Mouse (Mus musculus) liver (tissue): ENCODE measurements at regions not wholly inside any gene's neighbourhood (a gene's known extent, or its start where the extent isn't known, plus 50 kb on each side); places are given as distances from the start of the nearest gene placed in this dataset.

Experiments used
- DNase-seq: peaks from one replicate; pipeline ENCODE4 v3.0.0-alpha.2; 2020; ENCODE audit warnings: mixed read lengths

DNA sequence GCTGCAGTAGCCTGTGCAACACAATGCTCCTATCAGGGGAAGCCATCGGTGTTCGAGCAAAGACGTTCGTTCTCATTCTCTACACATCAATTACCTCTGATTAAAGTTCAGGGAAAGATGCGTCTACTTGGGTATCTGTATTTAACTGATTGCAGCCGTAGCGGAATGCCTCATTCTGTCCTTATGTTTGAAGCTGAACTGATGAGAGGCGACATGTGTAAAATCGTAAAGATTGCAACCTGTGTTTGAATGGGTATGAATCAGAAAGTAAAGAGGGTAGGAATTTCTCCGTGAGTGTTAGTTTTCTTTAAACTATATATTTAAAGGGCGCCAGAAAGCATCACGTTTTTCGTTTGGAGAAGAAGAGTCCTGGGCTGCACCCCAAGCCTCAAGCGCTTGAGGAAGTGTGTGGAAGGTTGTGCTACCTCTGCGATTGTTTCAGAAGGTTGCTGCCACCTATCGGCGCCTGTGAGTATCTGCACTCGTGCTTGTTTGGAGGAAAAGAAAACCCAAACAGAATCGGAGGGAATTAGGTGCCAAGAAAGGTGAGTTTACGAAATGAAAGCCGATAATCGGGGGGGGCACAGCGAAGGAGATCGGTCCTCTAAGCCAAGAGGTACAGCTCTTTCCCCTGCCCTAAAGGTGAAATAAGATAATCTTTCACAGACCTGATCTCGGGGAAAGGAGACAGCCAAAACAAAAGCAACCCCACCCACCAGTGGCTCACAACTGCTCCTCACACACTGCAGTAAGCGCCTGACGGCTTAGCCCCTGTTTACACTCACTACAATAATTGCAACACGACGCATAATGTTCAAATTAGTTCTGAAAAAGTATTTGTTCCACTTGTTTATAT, 346.4 kb upstream of the Prkcq start:
- DNase-seq: peak; percentile 55

DNA sequence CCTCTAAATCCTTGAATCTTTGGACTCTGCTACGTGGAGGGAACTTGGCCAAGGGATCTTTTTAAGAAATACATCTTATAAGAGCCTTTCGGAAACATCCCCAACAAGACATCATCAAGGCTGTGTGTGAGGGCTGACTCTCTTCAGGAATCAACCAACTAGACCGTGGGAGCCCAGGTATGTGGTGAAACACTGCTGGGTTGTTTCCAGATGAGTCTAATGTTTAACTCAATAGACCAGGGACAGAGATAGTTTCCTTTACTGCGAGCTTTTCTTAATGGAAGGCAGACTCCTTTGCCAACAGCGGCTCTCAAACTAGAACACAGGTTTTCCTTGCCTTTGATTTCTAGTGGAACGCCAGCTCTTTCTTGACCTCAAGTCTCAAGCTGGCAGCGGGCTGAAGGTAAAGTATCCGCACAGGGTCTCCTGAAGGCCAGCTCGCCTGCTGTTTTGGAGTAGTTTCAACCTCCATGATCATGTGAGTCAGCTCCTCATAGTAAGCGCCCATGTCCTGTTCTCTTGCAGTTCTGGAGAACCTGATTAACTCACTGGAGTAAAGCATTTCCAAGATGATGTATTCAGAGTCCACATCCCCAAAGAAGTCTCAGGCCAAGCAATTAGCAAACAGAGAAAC, 345.7 kb upstream of the Prkcq start:
- DNase-seq: no peak

DNA sequence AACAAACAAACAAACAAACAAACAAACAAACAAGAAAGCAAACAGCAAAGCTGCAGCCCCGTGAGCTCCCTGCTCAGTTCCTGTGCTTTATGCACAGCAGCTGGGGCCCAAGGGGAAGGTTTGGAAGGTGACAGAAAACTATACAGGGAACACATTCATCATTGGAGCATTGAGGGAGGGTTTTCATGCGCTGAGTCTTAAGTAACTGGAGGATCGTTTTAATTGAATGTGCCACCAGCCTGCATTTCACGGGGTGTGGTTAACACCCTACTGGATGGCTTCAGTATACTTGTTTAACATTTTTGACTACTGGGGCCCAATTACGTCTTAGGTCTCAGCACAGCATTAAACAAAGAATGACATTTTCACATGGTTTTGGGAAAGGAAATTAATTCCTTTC, 331.9 kb upstream of the Prkcq start:
- DNase-seq: no peak

DNA sequence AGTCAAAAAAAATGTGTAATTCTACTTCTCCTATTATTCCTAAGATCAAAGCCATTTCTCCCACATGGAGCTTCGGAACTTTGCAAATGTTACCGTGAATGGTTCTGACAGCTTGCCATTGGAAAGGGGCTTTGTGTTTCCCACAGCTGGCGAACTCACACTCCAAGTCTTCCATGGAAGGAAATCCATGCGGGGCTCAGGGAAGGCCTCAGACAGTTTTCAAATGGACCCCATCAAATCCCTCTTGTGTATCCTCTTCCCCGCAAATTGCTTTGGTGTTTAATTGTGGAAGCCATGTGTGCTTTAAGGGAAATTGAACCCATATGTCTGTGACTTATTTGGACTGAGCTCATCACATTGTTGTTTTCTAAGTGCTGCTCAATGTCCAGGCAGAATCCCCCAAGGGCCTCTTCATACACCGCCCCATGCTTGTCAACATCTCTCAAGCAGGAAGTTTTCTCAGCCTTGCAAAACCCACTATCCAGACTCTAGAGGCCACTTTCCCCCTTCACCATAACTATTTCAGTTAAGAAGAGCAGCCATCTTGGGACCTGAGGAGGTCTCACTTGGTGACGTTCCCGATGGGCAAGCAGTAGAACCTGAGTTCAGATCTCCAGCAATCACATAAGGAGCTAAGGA, 310.1 kb upstream of the Prkcq start:
- no peak for DNase-seq

DNA sequence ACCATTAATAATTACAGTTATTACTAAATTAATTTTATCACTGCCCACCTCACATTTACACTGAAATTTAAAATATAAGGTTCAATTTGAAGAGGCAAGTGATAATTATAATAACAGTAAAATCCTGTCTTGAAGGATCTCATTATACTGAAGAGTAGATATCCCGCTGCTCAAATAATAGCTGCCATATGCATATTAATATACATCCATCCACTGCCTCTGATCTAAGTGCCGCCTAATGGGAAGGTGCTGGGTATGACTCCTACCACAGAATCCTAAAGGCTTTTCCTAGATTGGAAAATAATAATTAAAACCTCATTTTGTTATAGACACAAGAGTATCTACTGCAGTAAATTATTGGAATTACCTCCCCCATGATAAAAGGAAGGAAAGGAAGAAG, 307.5 kb upstream of the Prkcq start:
- DNase-seq: no peak

DNA sequence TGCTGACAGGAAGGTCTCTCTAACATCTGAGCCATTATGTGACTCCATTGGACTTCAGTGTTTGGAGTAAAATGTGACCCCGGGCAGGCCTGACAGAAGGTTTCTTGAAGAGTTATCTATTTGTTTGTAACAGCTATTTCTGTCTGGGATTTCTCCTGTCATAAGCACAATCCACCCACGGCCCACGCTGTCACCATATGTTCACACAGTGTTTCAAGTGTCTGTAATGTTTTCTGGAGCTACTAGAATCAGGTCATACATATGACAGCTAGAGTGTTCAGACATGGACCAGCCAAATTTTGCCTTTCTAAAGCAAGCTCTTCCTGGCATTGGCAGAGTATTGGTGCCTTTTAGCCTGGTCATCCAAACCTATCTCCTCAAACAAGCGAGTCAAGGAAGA, 297.6 kb upstream of the Prkcq start:
- no peak for DNase-seq

DNA sequence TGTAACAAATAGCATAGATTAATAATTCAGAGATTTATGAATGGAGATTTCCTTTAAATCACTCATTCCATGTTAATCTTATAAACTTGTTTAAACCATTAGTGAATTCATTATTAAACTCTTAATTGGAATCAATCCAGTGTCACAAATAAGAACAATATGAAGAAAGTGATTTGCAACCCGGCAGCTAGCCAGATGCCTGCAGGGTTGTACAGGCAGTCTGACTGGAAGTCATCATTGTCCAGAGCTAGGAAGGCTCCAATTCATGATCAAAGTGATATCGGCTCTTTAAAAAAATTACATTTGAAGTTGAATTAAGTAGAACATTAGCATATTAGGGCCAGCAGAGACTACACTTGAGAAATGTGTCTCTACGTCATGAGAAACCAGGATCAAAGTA, 270.0 kb upstream of the Prkcq start:
- DNase-seq: no peak

- no peak for DNase-seq
Measured at GRCm38 (mm10) chr2:10919955-10920354, 252.0 kb upstream of the Prkcq start.

GRCm38 (mm10) chr2:10920686-10921485, 251.0 kb upstream of the Prkcq start:
- no peak for DNase-seq

DNA sequence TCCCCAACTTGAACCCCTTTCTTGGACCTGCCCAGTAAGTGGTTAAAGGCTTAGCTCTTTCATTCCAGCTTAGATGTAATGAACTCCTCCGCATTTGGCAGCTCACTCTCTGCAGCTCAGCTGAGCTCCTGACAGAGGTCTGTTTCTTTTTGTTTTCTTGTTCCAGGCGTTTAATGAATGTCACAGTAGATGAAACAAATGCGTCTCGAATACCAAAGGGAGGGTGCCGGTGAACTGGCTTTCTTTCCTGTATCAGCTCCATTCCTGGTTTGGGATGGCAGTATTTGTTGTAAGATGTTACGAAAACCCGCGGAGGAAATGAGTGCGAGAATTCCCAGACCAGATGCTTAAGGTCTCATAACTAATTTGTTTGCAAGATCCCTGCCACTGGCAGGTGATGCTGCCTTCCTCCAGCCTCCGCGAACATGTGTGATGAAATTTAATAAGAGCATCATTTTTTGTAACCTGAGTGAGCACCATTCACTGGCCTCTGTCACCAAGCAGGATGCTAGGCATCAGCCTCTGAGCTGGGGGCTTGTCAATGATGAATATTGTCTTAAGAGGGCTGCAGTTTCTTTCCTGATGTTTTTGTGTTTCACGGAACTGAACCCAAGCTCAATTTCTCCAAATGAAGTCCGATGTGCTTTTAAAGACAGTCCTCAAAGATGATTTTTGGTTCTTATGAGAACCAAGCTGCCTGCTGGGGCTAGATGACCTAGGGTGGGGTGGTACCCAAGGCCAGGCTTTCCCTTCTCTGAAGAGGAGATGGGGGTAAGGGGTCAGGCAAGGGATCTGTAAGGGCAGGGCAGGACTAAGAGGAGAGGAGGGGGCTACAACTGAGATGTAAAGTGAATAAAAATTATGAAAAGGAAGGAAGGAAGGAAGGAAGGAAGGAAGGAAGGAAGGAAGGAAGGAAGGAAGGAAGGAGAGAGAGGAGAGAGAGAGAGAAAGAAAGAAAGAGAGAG, 250.1 kb upstream of the Prkcq start:
- DNase-seq: no peak

GRCm38 (mm10) chr2:10923984-10924383, 247.9 kb upstream of the Prkcq start:
- DNase-seq: no peak

DNA sequence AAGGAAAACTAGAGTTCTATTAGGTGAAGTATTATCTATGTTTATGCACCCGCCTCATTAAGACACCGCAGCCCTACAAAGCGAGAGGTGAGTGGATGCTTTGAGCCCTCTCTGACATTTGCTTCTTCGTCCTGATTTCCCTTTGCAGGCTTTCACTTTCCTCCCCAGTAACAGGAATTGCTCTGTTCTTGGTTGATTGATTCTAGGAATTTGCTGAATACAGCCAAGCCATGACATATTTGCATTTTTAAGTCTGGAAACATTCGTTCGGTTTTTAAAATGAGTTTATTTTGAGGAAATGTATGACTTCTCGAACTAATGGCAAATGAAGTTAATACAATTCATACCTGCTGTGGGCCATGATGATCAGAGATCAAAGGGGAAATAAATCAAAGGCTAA, 246.5 kb upstream of the Prkcq start:
- no peak for DNase-seq

GRCm38 (mm10) chr2:10937405-10937804, 234.5 kb upstream of the Prkcq start:
- no peak for DNase-seq

- DNase-seq: no peak
Measured at GRCm38 (mm10) chr2:10965224-10965623, 206.7 kb upstream of the Prkcq start.

DNA sequence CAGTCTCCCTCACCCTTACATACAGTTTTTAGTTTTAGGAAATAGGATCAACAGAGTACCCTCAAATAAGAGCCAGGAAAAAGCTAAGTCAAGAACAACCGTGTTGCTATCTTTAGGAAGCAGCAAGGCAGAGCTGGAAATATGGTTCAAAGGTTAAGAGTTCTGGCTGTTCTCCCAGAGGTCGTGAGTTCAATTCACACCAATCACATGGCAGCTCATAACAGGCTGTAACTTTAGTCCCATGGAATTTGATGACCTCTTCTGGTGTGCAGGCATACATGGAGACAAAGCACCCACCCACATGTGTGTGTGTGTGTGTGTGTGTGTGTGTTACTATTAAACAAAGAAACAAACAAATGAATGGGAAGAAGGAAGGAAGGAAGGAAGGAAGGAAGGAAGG, 205.0 kb upstream of the Prkcq start:
- no peak for DNase-seq

- no peak for DNase-seq
Measured at GRCm38 (mm10) chr2:10969111-10969689, 202.7 kb upstream of the Prkcq start.

DNA sequence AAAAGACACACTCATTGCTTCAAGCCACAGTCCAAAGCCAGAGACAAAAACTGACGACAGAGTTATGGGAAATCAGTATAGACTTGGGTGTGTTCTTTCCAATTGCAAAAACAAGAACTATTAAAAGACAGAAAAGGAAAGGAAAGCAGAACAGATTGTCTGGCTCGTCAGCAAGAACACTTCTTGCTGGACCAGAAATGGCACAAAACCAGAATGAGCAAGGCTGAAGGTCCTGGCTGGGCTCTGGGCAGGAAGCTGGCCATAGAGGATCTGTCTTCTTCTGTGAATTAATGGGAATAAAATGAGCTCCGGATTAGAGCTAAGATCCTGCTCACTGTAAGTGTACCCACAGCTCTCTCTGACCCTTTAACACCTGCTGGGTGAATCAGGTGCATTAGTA, 199.9 kb upstream of the Prkcq start:
- no peak for DNase-seq

DNA sequence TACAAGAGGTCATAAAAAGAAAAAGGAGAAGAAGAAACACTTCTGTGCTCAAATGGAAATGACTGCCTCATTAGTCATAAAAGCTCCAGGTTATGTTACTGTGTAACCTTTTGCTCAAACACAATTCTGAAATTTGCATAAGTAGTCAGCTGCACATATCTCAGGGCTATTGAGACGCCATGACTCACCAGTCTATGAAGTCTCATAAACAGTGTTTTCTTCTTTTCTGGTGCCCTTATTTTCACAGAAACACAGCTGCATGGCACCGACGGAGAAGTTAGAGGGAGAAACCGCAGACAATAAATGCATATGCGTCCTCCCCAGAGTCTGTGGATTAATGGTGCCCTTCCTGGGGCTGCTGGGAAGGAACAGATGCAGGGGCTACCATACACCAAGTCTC, 193.1 kb upstream of the Prkcq start:
- DNase-seq: no peak

DNA sequence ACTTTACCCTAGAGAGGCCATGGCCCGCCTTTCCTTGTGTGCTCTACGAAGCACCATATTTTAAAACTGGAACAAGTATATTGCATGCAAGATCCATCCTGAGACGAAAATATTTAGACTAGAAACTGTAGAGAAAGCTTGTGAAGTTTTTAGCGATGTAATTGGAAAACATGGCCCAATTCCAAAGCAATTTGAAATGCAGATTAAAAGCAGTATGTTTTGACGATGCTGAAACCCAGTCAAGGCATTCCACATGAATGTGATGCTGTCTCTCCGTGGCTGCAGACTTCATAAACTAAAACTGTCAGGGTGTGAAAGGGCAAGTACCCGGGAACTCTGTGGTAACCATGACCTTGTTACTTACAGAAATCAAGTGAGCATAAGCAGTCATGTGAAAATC, 185.8 kb upstream of the Prkcq start:
- no peak for DNase-seq

- no peak for DNase-seq
Measured at GRCm38 (mm10) chr2:10990043-10990728, 181.7 kb upstream of the Prkcq start.

DNA sequence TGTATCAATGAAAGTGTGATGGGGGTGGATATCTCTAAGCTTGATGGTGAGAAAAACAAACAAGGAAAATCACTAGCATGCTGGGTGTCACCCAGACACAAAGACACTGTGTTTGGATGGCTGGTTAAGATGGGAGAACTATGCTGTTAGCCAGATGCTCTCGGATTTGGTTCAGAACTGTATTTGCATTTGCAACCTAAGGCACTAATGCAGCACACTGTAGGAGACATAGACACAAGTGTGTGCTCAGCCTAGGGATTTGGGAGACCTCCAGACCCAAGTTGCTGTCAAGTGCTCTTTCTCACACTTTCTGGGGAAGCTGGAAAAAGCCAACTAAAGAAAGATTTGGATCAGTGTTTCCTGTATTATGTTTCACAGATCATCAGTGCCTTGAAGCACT, 173.1 kb upstream of the Prkcq start:
- DNase-seq: no peak
